Mouse (Mus musculus): ENCODE results near the gene Pole3. TPM values are rescaled to one million over a fixed set of nuclear protein-coding genes. Genes with fewer than 3 reads are reported as not detected.
A peak's percentile ranks its signal among the peaks of the same experiment; 100 is the strongest.

Pole3 gene
- polyA plus RNA-seq, 1 experiment from 2014 or later: 81.3 TPM

DNA sequence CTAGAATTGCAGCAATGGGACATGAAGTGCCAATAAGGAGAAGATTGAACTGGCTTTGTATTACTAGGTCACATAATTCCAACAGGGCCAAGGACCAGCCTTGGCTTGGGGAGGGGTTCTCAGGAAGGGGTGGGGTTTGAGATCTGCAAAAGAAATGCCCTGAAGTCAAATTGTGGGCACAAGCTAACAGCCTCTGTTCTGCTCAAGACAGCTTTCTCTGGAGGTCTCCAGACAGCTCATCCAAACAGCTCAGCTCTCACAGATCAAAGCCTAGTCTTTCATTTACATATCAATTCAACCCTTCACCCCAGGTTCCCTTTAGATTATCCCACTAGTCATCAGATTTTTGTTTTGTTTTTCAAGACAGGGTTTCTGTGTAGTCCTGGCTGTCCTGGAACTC, 19.9 kb upstream of the Pole3 start:
- no peaks in the 10 kb centered on the region for H3K27me3 ChIP-seq
- H3K4me2 ChIP-seq (replicated peaks): no peak overlapping the region
- no peaks in the 10 kb centered on the region for H3K4me1 ChIP-seq (replicated peaks)
- no peak overlapping the region for H3K27ac ChIP-seq
- no peaks in the 10 kb centered on the region for H3K36me3 ChIP-seq
- no peaks in the 10 kb centered on the region for H3K9me3 ChIP-seq
- H3K9ac ChIP-seq (replicated peaks): no peak overlapping the region
- H3K4me3 ChIP-seq (replicated peaks): no peak overlapping the region
- ATAC-seq: no peak

DNA sequence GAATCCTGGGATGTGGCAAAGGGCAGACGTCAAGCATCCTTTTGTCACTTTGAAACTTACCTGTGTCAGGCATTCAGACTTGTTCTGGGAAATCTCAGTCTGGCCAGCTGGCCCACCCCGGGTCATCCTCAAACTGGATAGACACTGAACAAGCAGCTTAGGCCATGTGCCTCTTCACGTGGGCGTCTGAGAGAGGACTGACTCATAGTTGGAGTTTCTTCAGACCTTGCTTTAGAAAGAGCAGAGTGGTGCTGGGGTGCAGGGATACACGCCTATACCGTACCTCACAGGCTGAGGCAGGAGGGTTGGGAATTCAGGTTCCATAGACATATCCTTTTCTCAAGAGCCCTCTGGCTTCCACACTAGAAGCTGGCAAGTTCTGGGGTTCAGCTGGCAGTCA, 18.9 kb upstream of the Pole3 start:
- no peak overlapping the region for H3K4me3 ChIP-seq (replicated peaks)
- no peak overlapping the region for H3K27ac ChIP-seq
- H3K9ac ChIP-seq (replicated peaks): no peak overlapping the region
- ATAC-seq: no peak
- H3K9me3 ChIP-seq: no peaks in the 10 kb centered on the region
- 87% methylated on average over 6 of the region's 6 CpGs for WGBS
- no peaks in the 10 kb centered on the region for H3K36me3 ChIP-seq
- no peaks in the 10 kb centered on the region for H3K4me1 ChIP-seq (replicated peaks)
- H3K27me3 ChIP-seq: no peaks in the 10 kb centered on the region
- no peak overlapping the region for H3K4me2 ChIP-seq (replicated peaks)

DNA sequence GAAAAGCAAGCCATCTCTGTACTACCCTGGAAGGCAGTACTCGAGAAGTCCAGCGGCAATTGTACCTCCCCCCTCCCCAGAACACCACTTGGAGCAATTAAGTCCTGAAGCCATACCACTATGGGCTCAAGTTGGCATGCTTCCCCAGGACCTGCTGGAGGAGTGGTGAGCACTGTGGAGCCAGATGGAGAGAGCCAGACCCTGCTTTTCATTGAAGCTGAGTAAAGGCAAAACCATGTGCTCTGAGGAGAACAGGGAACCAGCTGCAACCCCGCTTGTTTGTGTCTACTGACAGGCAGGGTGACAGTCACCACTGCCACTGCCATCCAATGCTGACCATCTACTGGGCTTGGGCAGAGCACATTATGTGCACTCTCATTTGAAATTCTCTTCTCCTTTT, 16.9 kb upstream of the Pole3 start:
- Histone ChIP-seq H3K9me3 (no peaks in the 10 kb centered on the region), H3K27me3 (no peaks in the 10 kb centered on the region), H3K4me2 (replicated peaks) (no peak overlapping the region), H3K27ac (no peak overlapping the region), H3K9ac (replicated peaks) (no peak overlapping the region), H3K4me3 (replicated peaks) (no peak overlapping the region), H3K36me3 (no peaks in the 10 kb centered on the region), H3K4me1 (replicated peaks) (no peaks in the 10 kb centered on the region)
- ATAC-seq: no peak
- WGBS: 72% methylated on average over 3 of the region's 3 CpGs

DNA sequence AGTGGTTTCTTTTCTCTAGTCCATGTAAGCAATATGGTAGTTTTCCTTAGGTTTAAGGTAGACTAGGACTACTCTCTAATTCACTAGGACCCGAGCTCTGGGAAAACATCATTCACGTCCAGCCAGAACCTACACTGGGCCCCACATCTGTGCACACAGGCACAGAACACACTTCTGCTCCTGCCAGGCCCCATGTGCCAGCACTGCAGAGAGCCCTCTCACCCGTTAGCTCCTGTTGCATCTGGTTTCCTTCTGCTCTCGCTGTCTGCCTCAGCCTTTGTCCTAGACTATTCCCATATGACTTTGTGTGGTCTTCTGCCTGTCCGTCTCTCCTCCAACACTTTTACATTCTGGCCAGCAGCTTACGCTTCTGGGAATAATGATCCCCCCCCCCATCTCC, 8.9 kb upstream of the Pole3 start:
- H3K27ac ChIP-seq: no peak overlapping the region
- no peak overlapping the region for H3K4me2 ChIP-seq (replicated peaks)
- no peak overlapping the region for H3K4me3 ChIP-seq (replicated peaks)
- no peak for ATAC-seq
- no peaks in the 10 kb centered on the region for H3K4me1 ChIP-seq (replicated peaks)
- WGBS: 78% methylated on average over 6 of the region's 6 CpGs
- H3K9ac ChIP-seq (replicated peaks): no peak overlapping the region
- H3K9me3 ChIP-seq: no peaks in the 10 kb centered on the region
- H3K27me3 ChIP-seq: no peaks in the 10 kb centered on the region
- no peaks in the 10 kb centered on the region for H3K36me3 ChIP-seq

DNA sequence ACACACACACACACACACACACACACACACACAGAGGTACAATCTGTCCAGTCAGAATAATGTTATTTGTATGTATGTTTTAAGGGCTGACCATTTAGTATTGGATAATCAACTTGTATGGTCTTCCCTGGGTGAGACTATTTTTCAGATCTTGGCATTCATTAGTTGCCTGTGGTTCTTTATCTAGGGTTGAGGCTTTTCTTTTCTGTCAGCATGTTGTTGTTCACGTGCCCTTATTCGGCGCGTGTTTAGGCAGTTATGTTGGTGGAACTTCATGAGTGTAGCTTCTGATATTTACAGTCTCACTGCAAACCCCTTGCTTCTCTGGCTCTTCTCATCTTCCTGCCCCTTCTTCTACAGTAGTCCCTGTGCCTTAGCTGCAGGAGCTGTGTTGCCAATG, 2.8 kb upstream of the Pole3 start:
- Histone ChIP-seq H3K9me3 (no peaks in the 10 kb centered on the region), H3K4me2 (replicated peaks) (no peak overlapping the region), H3K36me3 (peaks cover 5% of the 10 kb centered on the region), H3K27ac (no peak overlapping the region), H3K9ac (replicated peaks) (no peak overlapping the region), H3K4me3 (replicated peaks) (no peak overlapping the region), H3K27me3 (no peaks in the 10 kb centered on the region), H3K4me1 (replicated peaks) (peaks cover 12% of the 10 kb centered on the region)
- 84% methylated on average over 4 of the region's 4 CpGs for WGBS
- ATAC-seq: no peak

DNA sequence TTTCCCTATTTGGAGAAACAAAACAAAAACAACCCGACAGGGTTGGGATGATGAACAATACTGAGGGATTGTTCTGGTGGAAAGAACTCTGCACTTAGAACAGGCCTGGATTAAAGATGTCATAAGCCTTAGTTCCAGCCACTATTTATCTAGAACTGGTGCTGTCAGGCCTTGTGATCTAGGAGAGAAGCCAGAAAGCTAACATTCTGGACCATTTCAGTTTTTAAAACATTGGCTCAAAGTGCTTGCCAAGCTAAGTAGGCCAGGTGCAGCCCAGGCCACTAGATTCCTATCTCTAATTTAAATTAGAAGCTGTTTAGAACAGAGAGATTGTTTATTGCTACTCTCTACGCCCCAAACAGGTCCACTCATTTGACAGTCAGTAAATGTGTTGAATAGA, 1.4 kb upstream of the Pole3 start:
- ATAC-seq: no peak
- no peaks in the 10 kb centered on the region for H3K9me3 ChIP-seq
- 62% methylated on average over 2 of the region's 2 CpGs for WGBS
- H3K4me2 ChIP-seq (replicated peaks): no peak overlapping the region
- H3K27me3 ChIP-seq: no peaks in the 10 kb centered on the region
- peaks cover 12% of the 10 kb centered on the region for H3K4me1 ChIP-seq (replicated peaks)
- H3K36me3 ChIP-seq: peaks cover 8% of the 10 kb centered on the region
- H3K4me3 ChIP-seq (replicated peaks): no peak overlapping the region
- no peak overlapping the region for H3K9ac ChIP-seq (replicated peaks)
- H3K27ac ChIP-seq: no peak overlapping the region

DNA sequence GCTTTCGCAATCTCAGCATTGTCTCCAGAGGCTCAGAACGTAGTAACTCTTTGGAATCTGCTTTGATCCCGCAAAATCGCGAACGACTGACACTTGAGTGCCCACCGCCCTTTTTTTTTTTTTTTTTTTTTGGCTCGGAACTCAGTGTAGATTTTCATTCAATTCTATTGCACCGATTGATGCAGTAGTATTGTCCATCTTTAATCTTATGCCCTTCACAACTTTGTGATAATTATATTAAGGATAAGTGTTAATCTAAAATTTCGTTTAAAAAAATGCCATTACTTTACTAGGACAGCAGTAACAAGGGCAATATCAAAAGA, 582 bp upstream of the Pole3 start:
- peak overlapping the region; percentile 79 for H3K4me3 ChIP-seq (replicated peaks)
- 0 out of 2 replicates have a peak overlapping the region, but pooled peaks have one; percentile 14 for H3K9ac ChIP-seq (replicated peaks)
- H3K27ac ChIP-seq: no peak overlapping the region
- peak overlapping the region; percentile 97 for H3K4me2 ChIP-seq (replicated peaks)
- H3K4me1 ChIP-seq (replicated peaks): peaks cover 14% of the 10 kb centered on the region
- peaks cover 8% of the 10 kb centered on the region for H3K36me3 ChIP-seq
- no peaks in the 10 kb centered on the region for H3K9me3 ChIP-seq
- WGBS: under 1% methylated on average over 10 of the region's 10 CpGs
- ATAC-seq: no peak
- no peaks in the 10 kb centered on the region for H3K27me3 ChIP-seq

DNA sequence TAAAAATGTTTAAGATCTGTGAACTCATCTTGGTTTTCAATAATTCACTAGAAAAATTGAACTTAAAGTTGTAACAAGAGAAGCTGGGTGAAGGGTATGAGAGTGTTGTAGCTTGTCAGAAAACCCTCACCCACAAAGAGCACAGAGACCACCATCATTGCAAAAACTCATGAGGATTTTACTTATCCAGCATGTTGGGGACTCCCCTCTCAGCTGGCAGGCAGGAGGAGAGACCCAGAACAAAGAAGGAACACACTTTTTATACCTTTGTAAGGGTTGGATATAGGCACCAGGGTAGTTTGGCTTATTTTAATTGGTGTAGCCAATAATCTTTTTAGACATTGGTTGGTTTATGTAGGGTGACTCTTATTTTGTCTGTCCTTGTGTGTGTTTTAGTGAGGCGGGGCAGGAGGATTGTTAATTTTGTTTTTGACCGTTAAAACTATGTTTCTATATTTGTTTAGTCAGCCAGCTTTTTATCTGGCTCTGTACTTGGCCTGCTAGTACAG, 3.9 kb downstream of the Pole3 start:
- ATAC-seq: no peak
- Histone ChIP-seq H3K9me3 (no peaks in the 10 kb centered on the region), H3K4me1 (replicated peaks) (peaks cover 31% of the 10 kb centered on the region), H3K4me3 (replicated peaks) (no peak overlapping the region), H3K36me3 (peaks cover 8% of the 10 kb centered on the region), H3K27ac (no peak overlapping the region), H3K9ac (replicated peaks) (no peak overlapping the region; the same call in 1 of the 2 replicates), H3K4me2 (replicated peaks) (no peak overlapping the region), H3K27me3 (no peaks in the 10 kb centered on the region)
- WGBS: 85% methylated on average over 2 of the region's 2 CpGs

DNA sequence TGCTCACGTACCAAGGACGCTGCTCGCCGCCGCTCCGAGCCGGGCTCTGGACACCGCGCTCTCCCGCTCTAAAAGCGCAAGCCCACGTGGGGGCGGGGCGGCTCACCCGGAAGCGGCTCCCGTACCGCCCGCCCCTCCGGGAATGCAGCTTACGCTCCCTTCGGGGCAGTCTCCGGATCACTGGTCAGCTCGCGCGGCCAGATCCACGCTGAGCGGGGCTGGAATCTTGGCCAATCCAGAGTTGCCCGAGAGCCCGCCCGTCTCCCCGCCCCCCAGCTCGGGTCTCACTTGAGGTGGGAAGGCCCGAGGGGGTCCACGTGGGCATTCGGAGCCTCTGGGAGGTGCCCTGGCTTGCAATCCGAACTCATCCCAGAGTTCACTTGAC, 5.0 kb downstream of the Pole3 start, which contains the start of gene Alad:
Gene Alad (minus strand): TSS at position 70 of the 385 bp plus-strand sequence.
- ATAC-seq: peak; percentile 89
- under 1% methylated on average over 37 of the region's 37 CpGs for WGBS

DNA sequence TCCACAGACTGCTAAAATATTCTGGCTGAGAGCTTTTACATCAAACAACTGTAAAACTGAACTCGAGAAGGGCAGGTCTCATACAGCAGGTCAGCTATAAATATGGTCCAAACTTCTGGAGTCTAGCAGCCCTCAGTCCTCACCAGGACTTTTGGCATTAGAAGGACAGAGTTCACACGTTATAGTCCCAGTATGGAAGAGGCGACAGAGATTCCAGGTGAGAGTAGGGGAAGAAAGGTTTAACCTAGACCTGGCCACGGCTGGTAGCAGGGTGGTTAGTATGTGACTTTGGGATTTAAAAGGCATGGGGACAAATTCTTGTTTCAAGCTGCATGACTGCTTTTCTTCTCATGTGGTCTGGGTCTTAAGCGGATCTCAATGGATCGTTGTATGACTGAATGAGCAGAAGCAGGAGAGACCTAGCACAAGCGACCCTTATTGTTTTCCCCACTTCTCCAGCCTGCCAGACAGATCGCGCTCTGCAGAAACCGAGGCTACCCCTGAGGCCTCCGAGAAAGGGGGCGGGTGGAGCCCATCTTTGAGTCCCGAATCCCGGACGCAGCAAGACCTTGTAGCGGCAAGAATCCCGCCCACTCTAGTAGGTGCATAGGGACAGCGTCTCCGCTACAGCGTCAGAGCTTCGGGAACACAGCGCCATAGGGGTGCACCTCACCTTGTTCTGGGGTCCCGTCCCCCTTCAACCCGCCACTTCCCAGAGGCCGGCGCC, 5.6 kb downstream of the Pole3 start:
- WGBS: 2% methylated on average over 26 of the region's 26 CpGs
- Histone ChIP-seq H3K4me1 (replicated peaks) (peaks cover 27% of the 10 kb centered on the region), H3K36me3 (peaks cover 8% of the 10 kb centered on the region), H3K27ac (peak overlapping the region; percentile 79), H3K4me2 (replicated peaks) (peak overlapping the region; percentile 77), H3K4me3 (replicated peaks) (peak overlapping the region; percentile 71), H3K9me3 (no peaks in the 10 kb centered on the region), H3K9ac (replicated peaks) (peak overlapping the region; percentile 84), H3K27me3 (no peaks in the 10 kb centered on the region)
- peak; percentile 19 for ATAC-seq

More for the DNA sequence above, 5.0 kb downstream of the Pole3 start, which contains the start of gene Alad:
- peak within 1 kb of the TSS; percentile 79 for H3K27ac ChIP-seq
- peak within 1 kb of the TSS; percentile 84 for H3K9ac ChIP-seq (replicated peaks)
- peak within 1 kb of the TSS; percentile 71 for H3K4me3 ChIP-seq (replicated peaks)
- peaks cover 31% of the 10 kb centered on the region for H3K4me1 ChIP-seq (replicated peaks)
- H3K27me3 ChIP-seq: no peaks in the 10 kb centered on the region
- H3K36me3 ChIP-seq: peaks cover 8% of the 10 kb centered on the region
- H3K4me2 ChIP-seq (replicated peaks): peak within 1 kb of the TSS; percentile 77
- H3K9me3 ChIP-seq: no peaks in the 10 kb centered on the region

DNA sequence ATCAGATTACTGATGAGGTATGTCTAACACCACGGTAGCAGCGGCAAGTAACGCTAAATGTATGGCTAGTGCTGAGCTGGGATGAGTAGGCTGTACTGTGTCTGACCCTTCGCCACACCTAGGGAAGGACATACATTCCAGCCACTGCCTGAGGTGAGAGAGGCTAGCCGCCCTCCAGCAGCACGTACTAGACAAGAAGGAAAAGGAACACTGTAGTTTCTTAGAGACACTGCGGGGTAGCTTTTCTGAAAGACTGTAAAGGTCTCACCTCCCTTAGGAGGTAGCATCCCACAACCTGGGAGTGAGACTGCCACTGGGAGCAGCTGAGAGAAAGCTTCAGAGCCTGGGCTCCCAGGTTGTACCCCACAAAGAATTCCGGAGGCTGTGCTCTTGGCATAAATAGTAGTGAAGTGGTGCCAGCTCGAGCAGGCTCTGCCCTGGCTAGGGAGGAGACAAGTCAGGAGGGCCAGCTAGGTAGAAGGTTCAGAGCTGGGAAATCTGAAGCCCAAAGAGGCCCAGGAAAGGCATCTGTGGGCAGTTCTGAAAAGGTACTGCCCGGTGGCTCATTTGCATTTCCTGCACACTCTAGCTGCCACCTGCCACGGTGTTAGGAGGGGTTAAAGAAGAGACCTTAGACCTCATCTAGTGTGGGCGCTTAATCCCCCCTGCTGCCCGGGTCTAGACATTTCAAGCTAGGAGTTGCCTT, 6.3 kb downstream of the Pole3 start:
- no peaks in the 10 kb centered on the region for H3K27me3 ChIP-seq
- 55% methylated on average over 13 of the region's 13 CpGs for WGBS
- peak overlapping the region; percentile 77 for H3K4me2 ChIP-seq (replicated peaks)
- peak overlapping the region; percentile 71 for H3K4me3 ChIP-seq (replicated peaks)
- H3K27ac ChIP-seq: peak overlapping the region; percentile 27; the same call in 1 of the 2 replicates
- H3K36me3 ChIP-seq: peaks cover 12% of the 10 kb centered on the region
- H3K9ac ChIP-seq (replicated peaks): peak overlapping the region; percentile 84
- ATAC-seq: no peak; the same call in 1 of the 2 replicates
- H3K9me3 ChIP-seq: no peaks in the 10 kb centered on the region
- peaks cover 21% of the 10 kb centered on the region for H3K4me1 ChIP-seq (replicated peaks)
